Mouse (Mus musculus) midbrain, postnatal 0 days (tissue): ENCODE measurements at regions not wholly inside any gene's neighbourhood (a gene's known extent, or its start where the extent isn't known, plus 50 kb on each side); places are given as distances from the start of the nearest gene placed in this dataset.

ENCODE experiments used
- ATAC-seq: fragments of 200-750 bp; cut with Nextera tagmentation; 2 replicates; pipeline ENCODE4 v1.8.0; 2017; ENCODE audit warnings: moderate number of reproducible peaks, mild to moderate bottlenecking, moderate TSS enrichment, moderate library complexity; ENCODE audit not compliant: low FRiP score
- DNase-seq: peaks from one replicate; pipeline ENCODE4 v3.0.0-alpha.2; 2015; ENCODE audit warnings: low spot score
- H3K27ac ChIP-seq: fragments of 300-500 bp; sonication (generic); 2 replicates; pipeline ENCODE4 v1.5.1; 2014; ENCODE audit warnings: low read depth, mild to moderate bottlenecking, low read length, mixed read lengths
- H3K27me3 ChIP-seq: fragments of 300-500 bp; sonication (generic); 2 replicates; pipeline ENCODE4 v1.6.1; 2014; ENCODE audit warnings: low read length, control low read depth, mixed read lengths; ENCODE audit not compliant: insufficient read depth
- H3K36me3 ChIP-seq: fragments of 300-500 bp; sonication (generic); 2 replicates; pipeline ENCODE4 v1.6.1; 2014; ENCODE audit warnings: low read length, control low read depth, mixed read lengths; ENCODE audit not compliant: insufficient read depth
- H3K4me1 ChIP-seq: fragments of 300-500 bp; sonication (generic); 2 replicates; pipeline ENCODE4 v1.6.1; 2014; ENCODE audit warnings: mild to moderate bottlenecking, control low read depth, antibody characterized with exemption, low read length, mixed read lengths; ENCODE audit not compliant: insufficient read depth
- H3K4me2 ChIP-seq: fragments of 300-500 bp; sonication (generic); 2 replicates; pipeline ENCODE4 v1.6.1; 2014; ENCODE audit warnings: low read depth, mild to moderate bottlenecking, low read length, mixed read lengths; ENCODE audit not compliant: poor library complexity, severe bottlenecking
- H3K4me3 ChIP-seq: fragments of 300-500 bp; sonication (generic); 2 replicates; pipeline ENCODE4 v1.5.1; 2014; ENCODE audit warnings: low read depth, mild to moderate bottlenecking, low read length, moderate library complexity
- H3K9ac ChIP-seq: fragments of 300-500 bp; sonication (generic); replicated peaks from 2 replicates; pipeline ENCODE4 v1.6.1; 2014; ENCODE audit warnings: mild to moderate bottlenecking, low read length, moderate library complexity, mixed read lengths; ENCODE audit not compliant: poor library complexity, severe bottlenecking
- H3K9me3 ChIP-seq: fragments of 300-500 bp; sonication (generic); 2 replicates; pipeline ENCODE4 v1.6.1; 2016; ENCODE audit warnings: low read length, control low read depth
- CTCF ChIP-seq: IDR thresholded peaks from 2 replicates; pipeline ENCODE4 v1.5.1; 2016; ENCODE audit warnings: antibody characterized with exemption, mild to moderate bottlenecking
- WGBS: fragments of 180-500 bp; shearing (Covaris S2); extraction: QIAGEN DNeasy Blood & Tissue Kit; methylation state at CpG from one replicate; pipeline ENCODE4 v1.1.7; 2014; 5-methylcytosine and 5-hydroxymethylcytosine counted together

DNA sequence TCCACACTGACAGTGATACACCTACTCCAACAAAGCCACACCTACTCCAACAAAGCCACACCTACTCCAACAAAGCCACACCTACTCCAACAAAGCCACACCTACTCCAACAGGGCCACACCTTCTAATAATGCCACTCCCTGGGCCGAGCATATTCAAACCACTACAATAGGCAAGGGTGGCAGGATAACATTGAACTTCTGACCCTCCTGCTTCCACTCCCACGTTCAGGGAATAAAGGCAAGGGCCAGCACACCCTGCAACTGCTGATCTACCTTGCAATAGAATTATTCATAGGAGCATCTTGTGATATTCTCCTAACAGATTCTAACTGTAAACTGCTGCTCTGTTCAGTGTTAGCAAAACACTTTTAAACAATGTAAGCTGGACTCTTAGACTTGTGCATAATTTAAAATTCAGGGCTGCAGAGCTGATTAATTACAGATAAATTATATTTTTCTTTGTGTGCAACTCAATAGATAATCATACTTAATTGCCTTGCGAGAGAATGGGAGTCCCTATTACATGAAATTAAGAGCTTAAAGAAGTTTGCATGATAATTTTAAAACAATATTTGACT, 107.7 kb upstream of the Trpc4 start:
- no peak overlapping the region for H3K9ac ChIP-seq
- ATAC-seq (no peak), DNase-seq (no peak)
- TF ChIP-seq CTCF: no peak
- WGBS: 67% methylated on average over 3 of the region's 3 CpGs
- H3K36me3 ChIP-seq: no peaks in the 10 kb centered on the region
- no peak overlapping the region for H3K4me2 ChIP-seq
- no peaks in the 10 kb centered on the region for H3K9me3 ChIP-seq
- H3K27me3 ChIP-seq: no peaks in the 10 kb centered on the region
- H3K4me3 ChIP-seq: no peak overlapping the region
- H3K4me1 ChIP-seq: no peaks in the 10 kb centered on the region; the same call in 1 of the 2 replicates
- no peak overlapping the region for H3K27ac ChIP-seq

- no peaks in the 10 kb centered on the region for H3K4me1 ChIP-seq
- H3K27ac ChIP-seq: no peak overlapping the region
- no peaks in the 10 kb centered on the region for H3K9me3 ChIP-seq
- H3K27me3 ChIP-seq: no peaks in the 10 kb centered on the region
- no peak overlapping the region for H3K4me3 ChIP-seq
- WGBS: 77% methylated on average over 4 of the region's 4 CpGs
- TF ChIP-seq CTCF: no peak
- H3K36me3 ChIP-seq: no peaks in the 10 kb centered on the region
- H3K4me2 ChIP-seq: no peak overlapping the region
- DNase-seq (no peak), ATAC-seq (no peak)
- no peak overlapping the region for H3K9ac ChIP-seq
Measured at GRCm38 (mm10) chr3:54027365-54027764, 128.5 kb upstream of the Trpc4 start.

GRCm38 (mm10) chr3:54020196-54020595, 135.6 kb upstream of the Trpc4 start:
- ATAC-seq (no peak), DNase-seq (no peak)
- no peaks in the 10 kb centered on the region for H3K4me1 ChIP-seq
- no peak overlapping the region for H3K27ac ChIP-seq
- H3K9me3 ChIP-seq: no peaks in the 10 kb centered on the region
- no peak for TF ChIP-seq CTCF
- no peak overlapping the region for H3K4me3 ChIP-seq
- no peaks in the 10 kb centered on the region for H3K27me3 ChIP-seq
- H3K9ac ChIP-seq: no peak overlapping the region
- WGBS: 34% methylated on average over 4 of the region's 4 CpGs
- H3K36me3 ChIP-seq: no peaks in the 10 kb centered on the region
- H3K4me2 ChIP-seq: no peak overlapping the region

GRCm38 (mm10) chr3:54017943-54018649, 137.7 kb upstream of the Trpc4 start:
- Histone ChIP-seq H3K27me3 (no peaks in the 10 kb centered on the region), H3K27ac (no peak overlapping the region)

GRCm38 (mm10) chr3:54016877-54017276, 139.0 kb upstream of the Trpc4 start:
- no peak overlapping the region for H3K9ac ChIP-seq
- no peak for ATAC-seq
- WGBS: 48% methylated on average over 5 of the region's 5 CpGs
- H3K4me2 ChIP-seq: no peak overlapping the region
- no peaks in the 10 kb centered on the region for H3K36me3 ChIP-seq
- H3K4me1 ChIP-seq: no peaks in the 10 kb centered on the region
- H3K9me3 ChIP-seq: no peaks in the 10 kb centered on the region
- no peak for TF ChIP-seq CTCF
- no peak overlapping the region for H3K4me3 ChIP-seq
- DNase-seq: no peak
- no peak overlapping the region for H3K27ac ChIP-seq
- H3K27me3 ChIP-seq: no peaks in the 10 kb centered on the region

More at GRCm38 (mm10) chr3:54017943-54018649, 137.7 kb upstream of the Trpc4 start:
- Histone ChIP-seq H3K4me3 (no peak overlapping the region), H3K4me2 (no peak overlapping the region), H3K9ac (no peak overlapping the region), H3K4me1 (no peaks in the 10 kb centered on the region), H3K9me3 (no peaks in the 10 kb centered on the region), H3K36me3 (no peaks in the 10 kb centered on the region)
- TF ChIP-seq CTCF: no peak
- DNase-seq: no peak
- 17% methylated on average over 4 of the region's 4 CpGs for whole genome bisulfite sequencing
- no peak for ATAC-seq

DNA sequence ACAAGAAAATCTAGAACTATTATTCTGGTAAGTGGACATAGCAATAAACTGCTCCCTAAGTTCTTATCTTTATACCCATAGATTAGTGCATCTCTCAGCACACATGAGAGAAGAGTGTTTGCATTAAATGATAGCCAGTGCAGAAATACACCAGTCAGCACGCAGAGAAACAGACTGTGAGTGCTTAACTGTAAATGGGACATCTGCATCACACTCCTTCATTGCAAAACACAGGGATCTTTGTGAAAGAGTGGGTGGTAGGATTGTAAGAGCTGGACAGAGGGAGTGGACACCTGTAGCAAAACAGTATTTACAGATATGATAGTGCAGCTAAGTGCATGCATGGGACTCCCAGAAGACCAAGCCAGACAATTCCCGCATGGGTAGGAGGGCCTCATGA, 144.8 kb upstream of the Trpc4 start:
- Histone ChIP-seq H3K27me3 (no peaks in the 10 kb centered on the region), H3K4me1 (no peaks in the 10 kb centered on the region), H3K27ac (no peak overlapping the region), H3K36me3 (no peaks in the 10 kb centered on the region), H3K4me2 (no peak overlapping the region), H3K4me3 (no peak overlapping the region), H3K9ac (no peak overlapping the region), H3K9me3 (no peaks in the 10 kb centered on the region)
- no peak for DNase-seq
- 90% methylated on average over 2 of the region's 2 CpGs for WGBS
- ATAC-seq: no peak
- no peak for TF ChIP-seq CTCF
